Mouse (Mus musculus) C2C12 (cell line): Measurements from ENCODE around the gene Wdr92.

ENCODE experiments used
- CEBPB ChIP-seq: IDR thresholded peaks from one replicate; pipeline ENCODE4 v1.6.1; 2011; ENCODE audit warnings: low read depth, mild to moderate bottlenecking, control low read depth, moderate library complexity
- CTCF ChIP-seq: IDR thresholded peaks from one replicate; pipeline ENCODE4 v1.5.1; 2011; ENCODE audit not compliant: control insufficient read depth, insufficient read depth, insufficient read length
- MAX ChIP-seq: IDR thresholded peaks from one replicate; pipeline ENCODE4 v1.6.1; 2011; ENCODE audit warnings: mild to moderate bottlenecking, control low read depth
- MYOD1 ChIP-seq: IDR thresholded peaks from one replicate; pipeline ENCODE4 v1.6.1; 2011; ENCODE audit warnings: low read depth; ENCODE audit not compliant: control insufficient read depth, insufficient read length
- MYOG ChIP-seq: IDR thresholded peaks from one replicate; pipeline ENCODE4 v1.6.1; 2011; ENCODE audit not compliant: control insufficient read depth, insufficient read length; ENCODE audit errors: extremely low read depth
- USF1 ChIP-seq: IDR thresholded peaks from one replicate; pipeline ENCODE4 v1.6.1; 2011; ENCODE audit warnings: low read depth, mild to moderate bottlenecking, control low read depth, moderate library complexity

GRCm38 (mm10) chr11:17160242-17160641 lies 21.7 kb upstream of the Wdr92 start:
- TF ChIP-seq CEBPB: no peak
- TF ChIP-seq CTCF: no peak
- TF ChIP-seq MYOG: no peak
- no peak for TF ChIP-seq MYOD1
- TF ChIP-seq USF1: no peak
- TF ChIP-seq MAX: no peak
